Mouse (Mus musculus) myocyte (in vitro differentiated cells): ENCODE data around the gene Ubash3b.

Experiments used
- CEBPB ChIP-seq: IDR thresholded peaks from 2 replicates; pipeline ENCODE4 v1.6.1; 2011; ENCODE audit warnings: mild to moderate bottlenecking, moderate library complexity; ENCODE audit not compliant: poor library complexity, insufficient read depth, severe bottlenecking
- E2F4 ChIP-seq: IDR thresholded peaks from one replicate; pipeline ENCODE4 v1.6.1; 2011; ENCODE audit warnings: mild to moderate bottlenecking, control low read depth, moderate library complexity; ENCODE audit not compliant: insufficient read depth
- MAX ChIP-seq: IDR thresholded peaks from one replicate; pipeline ENCODE4 v1.6.1; 2011; ENCODE audit warnings: low read depth, mild to moderate bottlenecking, control low read depth
- MYOD1 ChIP-seq, 3 experiments: IDR thresholded peaks; one replicate each; pipeline ENCODE4 v1.6.1; 2011; ENCODE audit warnings: control low read depth in 2 of 3, low read depth in 2 of 3, mild to moderate bottlenecking in 2 of 3, moderate library complexity in 1 of 3; ENCODE audit not compliant: insufficient read length in 2 of 3, control insufficient read depth in 1 of 3
- POLR2A ChIP-seq: IDR thresholded peaks from one replicate; pipeline ENCODE4 v1.6.1; 2011; ENCODE audit warnings: low read depth, mild to moderate bottlenecking, control low read depth, moderate library complexity; ENCODE audit not compliant: insufficient read length
- REST ChIP-seq: IDR thresholded peaks from one replicate; pipeline ENCODE4 v1.6.1; 2011; ENCODE audit warnings: mild to moderate bottlenecking, control low read depth, moderate library complexity; ENCODE audit not compliant: insufficient read depth, insufficient read length
- SRF ChIP-seq: IDR thresholded peaks from one replicate; pipeline ENCODE4 v1.6.1; 2011; ENCODE audit warnings: low read depth; ENCODE audit not compliant: control insufficient read depth, insufficient read length
- USF1 ChIP-seq: IDR thresholded peaks from one replicate; pipeline ENCODE4 v1.6.1; 2011; ENCODE audit warnings: low read depth, mild to moderate bottlenecking, control low read depth, moderate library complexity

DNA sequence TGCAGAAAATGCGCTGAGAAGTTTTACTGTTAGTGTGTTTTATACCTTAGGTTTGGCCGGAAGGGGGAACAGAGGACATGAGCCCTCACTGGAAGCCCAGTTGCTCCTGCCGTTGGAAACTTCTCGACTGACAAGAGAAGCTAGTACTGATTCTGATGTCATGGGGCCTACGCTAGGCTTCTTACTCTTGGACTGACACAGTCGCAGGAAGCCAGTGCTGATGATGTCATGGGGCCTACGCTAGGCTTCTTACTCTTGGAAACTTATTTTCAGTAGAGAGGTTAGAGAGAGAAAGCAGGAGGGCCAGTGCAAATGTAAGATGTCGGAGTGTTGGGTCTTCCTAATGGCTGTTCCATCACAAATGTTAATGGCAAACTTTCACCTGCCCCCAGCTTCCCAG, 57.8 kb downstream of the Ubash3b start:
- TF ChIP-seq CEBPB (no peak), USF1 (no peak), SRF (no peak), REST (no peak), POLR2A (no peak), MAX (no peak), E2F4 (no peak), MYOD1 (IDR thresholded peaks at IDR 0.05; ENCODE audit: control insufficient read depth in 1 of 3, insufficient read length in 2 of 3, low read depth in 2 of 3) (no peak)
